Mouse (Mus musculus) kidney, postnatal 0 days (tissue): ENCODE measurements at regions not wholly inside any gene's neighbourhood (a gene's known extent, or its start where the extent isn't known, plus 50 kb on each side); places are given as distances from the start of the nearest gene placed in this dataset.
A peak's percentile ranks its signal among the peaks of the same experiment; 100 is the strongest.

Experiments used
- ATAC-seq: fragments of 200-750 bp; cut with Nextera tagmentation; replicated peaks from 2 replicates; pipeline ENCODE4 v1.8.0; 2017; ENCODE audit warnings: low read depth, moderate number of reproducible peaks, moderate TSS enrichment, moderate library complexity; ENCODE audit not compliant: low FRiP score
- DNase-seq: peaks from one replicate; pipeline ENCODE4 v3.0.0-alpha.2; 2016; ENCODE audit warnings: low spot score
- H3K27ac ChIP-seq: fragments of 300-500 bp; sonication (generic); 2 replicates; pipeline ENCODE4 v1.5.1; 2014; ENCODE audit warnings: mild to moderate bottlenecking
- H3K27me3 ChIP-seq: fragments of 300-500 bp; sonication (generic); 2 replicates; pipeline ENCODE4 v1.6.1; 2014; ENCODE audit warnings: low read length, mixed read lengths; ENCODE audit not compliant: insufficient read depth
- H3K36me3 ChIP-seq: fragments of 300-500 bp; sonication (generic); 2 replicates; pipeline ENCODE4 v1.6.1; 2014; ENCODE audit warnings: low read length, mixed read lengths; ENCODE audit not compliant: insufficient read depth
- H3K4me1 ChIP-seq: fragments of 300-500 bp; sonication (generic); replicated peaks from 2 replicates; pipeline ENCODE4 v1.6.1; 2014; ENCODE audit warnings: antibody characterized with exemption, low read length, mixed read lengths; ENCODE audit not compliant: insufficient read depth
- H3K4me2 ChIP-seq: fragments of 300-500 bp; sonication (generic); 2 replicates; pipeline ENCODE4 v1.6.1; 2014; ENCODE audit warnings: mild to moderate bottlenecking, low read length, moderate library complexity, mixed read lengths
- H3K4me3 ChIP-seq: fragments of 300-500 bp; sonication (generic); replicated peaks from 2 replicates; pipeline ENCODE4 v1.5.1; 2014; ENCODE audit warnings: low read depth, low read length
- H3K9ac ChIP-seq: fragments of 300-500 bp; sonication (generic); 2 replicates; pipeline ENCODE4 v1.6.1; 2014; ENCODE audit warnings: low read depth, low read length
- H3K9me3 ChIP-seq: fragments of 300-500 bp; sonication (generic); replicated peaks from 2 replicates; pipeline ENCODE4 v1.6.1; 2016; ENCODE audit warnings: low read length, inconsistent platforms, mixed read lengths
- CTCF ChIP-seq: IDR thresholded peaks from 2 replicates; pipeline ENCODE4 v1.5.1; 2016; ENCODE audit warnings: antibody characterized with exemption, low read depth, mild to moderate bottlenecking, moderate library complexity
- WGBS: fragments of 180-500 bp; shearing (Covaris S2); extraction: QIAGEN DNeasy Blood & Tissue Kit; methylation state at CpG from one replicate; pipeline ENCODE4 v1.1.7; 2014; 5-methylcytosine and 5-hydroxymethylcytosine counted together

DNA sequence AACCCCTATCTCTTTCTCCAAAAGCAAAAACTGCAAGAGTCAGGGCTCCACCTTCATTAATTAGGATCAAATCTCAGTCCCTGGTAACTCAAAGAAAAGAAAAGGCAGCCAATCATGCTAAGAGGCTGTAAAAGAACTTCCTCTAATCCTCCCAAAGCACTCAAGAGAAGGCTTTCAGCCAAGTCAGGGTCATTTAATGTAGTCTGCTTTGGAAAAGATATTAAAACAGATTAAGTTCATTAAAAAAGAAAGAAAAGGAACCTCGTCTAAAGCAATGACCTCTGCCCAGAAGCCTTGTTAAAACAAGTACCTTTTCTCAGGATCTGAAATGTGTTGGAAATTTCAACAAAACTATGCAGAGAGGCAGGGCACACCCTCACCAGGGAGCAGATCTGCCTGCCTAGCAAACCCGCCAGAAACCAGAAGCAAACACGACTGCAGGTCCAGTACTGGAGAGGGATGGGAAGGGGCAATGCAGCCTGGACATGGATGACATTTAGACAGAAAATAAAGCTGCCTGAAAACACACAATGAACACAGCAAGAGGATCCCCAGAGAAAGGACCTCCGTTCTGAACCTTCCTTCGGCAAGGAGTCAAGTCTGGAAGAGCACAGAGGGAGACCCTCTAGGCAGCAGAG, 649.9 kb upstream of the Cdh5 start:
- ATAC-seq (no peak), DNase-seq (peak; percentile 49)
- 42% methylated on average over 5 of the region's 5 CpGs for WGBS
- peak overlapping the region; percentile 44 for H3K27ac ChIP-seq
- H3K4me2 ChIP-seq = no peak overlapping the region
- H3K4me1 ChIP-seq = 0 out of 2 replicates have a peak, but pooled peaks cover 4% of the 10 kb centered on the region
- H3K9me3 ChIP-seq = no peaks in the 10 kb centered on the region
- no peak for TF ChIP-seq CTCF
- H3K4me3 ChIP-seq = no peak overlapping the region
- no peaks in the 10 kb centered on the region for H3K27me3 ChIP-seq
- H3K36me3 ChIP-seq = no peaks in the 10 kb centered on the region
- H3K9ac ChIP-seq = no peak overlapping the region

DNA sequence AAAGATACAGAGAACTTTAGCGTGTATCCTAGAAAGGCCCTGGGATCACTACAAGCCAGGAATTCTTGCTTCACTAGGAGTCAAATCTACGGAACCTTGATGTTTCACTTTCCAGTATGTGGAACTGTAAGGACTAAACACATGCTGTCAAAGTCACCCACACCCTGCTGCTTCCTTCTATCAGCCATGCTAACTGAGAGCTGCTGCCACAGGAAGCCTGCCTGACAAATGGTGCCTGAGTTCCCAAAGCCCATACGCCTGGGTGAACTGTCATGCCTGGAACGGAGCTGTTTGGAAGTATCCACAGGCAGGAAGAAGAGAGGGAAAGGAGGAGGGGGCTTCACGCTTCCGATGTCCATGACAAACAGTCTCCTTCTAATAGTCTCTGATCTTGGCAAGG, 644.2 kb upstream of the Cdh5 start:
- no peak overlapping the region for H3K4me2 ChIP-seq
- ATAC-seq (no peak), DNase-seq (peak; percentile 32)
- H3K27ac ChIP-seq = no peak overlapping the region
- no peak overlapping the region for H3K4me3 ChIP-seq
- H3K9ac ChIP-seq = no peak overlapping the region
- no peaks in the 10 kb centered on the region for H3K36me3 ChIP-seq
- WGBS = 33% methylated on average over 6 of the region's 6 CpGs
- H3K27me3 ChIP-seq = no peaks in the 10 kb centered on the region
- H3K9me3 ChIP-seq = no peaks in the 10 kb centered on the region
- H3K4me1 ChIP-seq = no peaks in the 10 kb centered on the region
- no peak for TF ChIP-seq CTCF

DNA sequence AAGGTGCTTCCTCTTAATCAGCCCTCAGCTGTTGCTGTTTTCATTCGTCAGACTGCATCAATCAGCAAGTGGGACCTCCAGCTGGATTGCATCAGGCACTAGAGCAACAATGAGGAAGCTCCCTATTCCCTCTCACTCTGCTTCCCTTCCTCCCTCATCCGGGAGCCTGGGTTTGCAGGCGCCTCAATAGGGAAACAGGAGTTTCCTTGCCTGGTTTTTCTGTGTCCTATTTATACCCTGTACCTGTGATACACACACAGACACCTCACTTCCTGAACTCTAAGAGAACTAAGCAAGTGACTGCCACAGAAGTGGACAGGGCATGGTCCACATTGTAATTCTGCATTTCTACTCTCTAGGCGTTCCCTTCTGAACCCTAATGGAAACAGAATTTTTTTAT, 637.9 kb upstream of the Cdh5 start:
- DNase-seq (no peak), ATAC-seq (no peak)
- Histone ChIP-seq H3K9ac (no peak overlapping the region), H3K36me3 (no peaks in the 10 kb centered on the region), H3K4me3 (no peak overlapping the region), H3K9me3 (no peaks in the 10 kb centered on the region), H3K27me3 (no peaks in the 10 kb centered on the region), H3K4me2 (no peak overlapping the region), H3K27ac (no peak overlapping the region), H3K4me1 (no peaks in the 10 kb centered on the region)
- TF ChIP-seq CTCF = no peak
- WGBS = 37% methylated on average over 4 of the region's 4 CpGs

DNA sequence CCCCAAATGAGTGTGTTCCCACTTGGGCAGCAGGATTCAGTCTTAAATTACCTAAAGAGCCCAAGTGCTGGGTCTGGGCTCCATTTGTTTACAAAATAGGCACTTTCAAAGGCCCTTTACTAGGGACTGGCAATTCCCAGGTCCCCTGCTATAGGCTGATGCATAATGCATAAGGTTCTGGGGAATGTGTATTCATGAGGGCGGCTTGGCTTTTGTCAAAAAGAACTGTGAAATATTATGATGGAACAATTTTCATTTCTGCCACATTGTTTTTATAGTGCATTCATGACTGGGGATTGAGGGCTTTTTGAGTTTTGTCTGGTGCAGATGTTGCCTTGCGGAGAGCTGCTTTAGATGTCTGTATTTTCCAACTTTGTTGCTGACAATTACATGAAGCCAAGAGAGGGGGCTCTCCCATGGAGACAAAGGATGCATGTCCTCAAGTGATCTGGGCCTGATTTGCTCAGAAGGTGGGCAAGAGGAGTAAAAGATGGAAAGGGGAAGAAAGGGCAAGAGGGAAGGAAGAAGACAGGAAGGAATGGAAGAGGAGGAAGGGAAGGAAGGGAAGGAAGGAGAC, 636.6 kb upstream of the Cdh5 start:
- no peaks in the 10 kb centered on the region for H3K9me3 ChIP-seq
- no peak overlapping the region for H3K9ac ChIP-seq
- TF ChIP-seq CTCF = no peak
- no peaks in the 10 kb centered on the region for H3K27me3 ChIP-seq
- no peak overlapping the region for H3K27ac ChIP-seq
- ATAC-seq = no peak
- H3K4me1 ChIP-seq = no peaks in the 10 kb centered on the region
- H3K4me2 ChIP-seq = no peak overlapping the region
- DNase-seq = no peak
- no peak overlapping the region for H3K4me3 ChIP-seq
- no peaks in the 10 kb centered on the region for H3K36me3 ChIP-seq
- WGBS = 96% methylated on average over 2 of the region's 2 CpGs

DNA sequence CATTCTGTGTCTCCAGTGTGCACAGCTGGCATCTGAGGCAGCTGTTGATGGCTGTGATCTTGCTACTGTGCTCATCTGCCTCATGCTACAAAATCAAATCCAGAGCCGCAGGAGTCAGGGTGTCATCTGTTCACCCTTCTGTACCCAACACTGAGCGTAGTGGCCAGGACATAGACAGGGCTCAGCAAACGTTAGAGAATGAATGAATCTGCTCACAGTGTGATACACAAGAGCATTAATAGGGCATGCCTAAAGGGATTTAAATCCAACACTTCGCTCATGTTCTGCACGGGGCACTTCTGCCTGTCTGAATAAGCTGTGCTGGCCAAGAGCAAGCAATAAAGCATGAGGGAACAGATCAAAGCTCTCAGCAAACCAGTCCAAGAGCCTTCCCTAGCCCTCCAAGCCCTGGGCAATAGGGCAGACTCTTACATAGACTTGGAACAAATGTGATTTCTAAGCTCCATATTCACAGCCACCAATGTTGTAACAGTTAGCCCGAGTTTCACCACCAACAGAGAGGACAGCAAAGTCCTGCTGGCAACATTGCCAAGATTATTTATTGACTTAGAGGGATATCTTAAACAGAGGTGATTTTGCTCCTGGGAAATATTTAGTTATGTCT, 633.8 kb upstream of the Cdh5 start:
- no peak for ATAC-seq
- Histone ChIP-seq H3K4me3 (no peak overlapping the region), H3K27me3 (no peaks in the 10 kb centered on the region)

DNA sequence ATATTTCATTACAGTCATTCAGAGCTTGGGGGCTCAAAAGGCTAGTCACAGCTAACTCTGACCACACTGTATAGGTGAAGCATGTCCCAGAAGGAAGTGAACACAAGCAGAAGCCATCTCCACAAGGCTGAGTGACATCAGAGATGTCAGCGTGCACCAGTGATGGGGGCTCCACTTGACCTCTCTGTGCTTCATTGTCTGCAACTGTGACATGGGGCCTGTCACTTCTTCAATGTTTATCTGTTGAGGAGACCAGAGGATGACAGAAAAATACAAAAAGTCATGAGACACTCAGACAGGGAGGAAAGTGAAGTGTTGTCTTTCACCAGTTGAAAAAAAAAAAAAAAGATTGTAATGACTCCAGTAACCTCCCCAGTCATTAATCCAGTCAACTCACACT, 632.4 kb upstream of the Cdh5 start:
- TF ChIP-seq CTCF = no peak
- Histone ChIP-seq H3K9me3 (no peaks in the 10 kb centered on the region), H3K27me3 (no peaks in the 10 kb centered on the region), H3K9ac (no peak overlapping the region), H3K4me3 (no peak overlapping the region), H3K36me3 (no peaks in the 10 kb centered on the region), H3K4me2 (no peak overlapping the region), H3K27ac (no peak overlapping the region), H3K4me1 (no peaks in the 10 kb centered on the region)
- 38% methylated on average over 1 of the region's 1 CpGs for WGBS
- DNase-seq = no peak
- ATAC-seq = no peak

More for the DNA sequence above, 633.8 kb upstream of the Cdh5 start:
- no peak for DNase-seq
- Histone ChIP-seq H3K9me3 (no peaks in the 10 kb centered on the region), H3K4me1 (no peaks in the 10 kb centered on the region), H3K9ac (no peak overlapping the region), H3K4me2 (no peak overlapping the region), H3K27ac (no peak overlapping the region), H3K36me3 (no peaks in the 10 kb centered on the region)
- TF ChIP-seq CTCF = no peak
- 70% methylated on average over 6 of the region's 6 CpGs for WGBS
